Mouse (Mus musculus): ENCODE measurements around the gene Unc13d. TPM values are rescaled to one million over a fixed set of nuclear protein-coding genes. Genes with fewer than 3 reads are reported as not detected.

The Unc13d gene
- polyA plus RNA-seq, 1 experiment from 2014 or later, result 7.2 TPM

DNA sequence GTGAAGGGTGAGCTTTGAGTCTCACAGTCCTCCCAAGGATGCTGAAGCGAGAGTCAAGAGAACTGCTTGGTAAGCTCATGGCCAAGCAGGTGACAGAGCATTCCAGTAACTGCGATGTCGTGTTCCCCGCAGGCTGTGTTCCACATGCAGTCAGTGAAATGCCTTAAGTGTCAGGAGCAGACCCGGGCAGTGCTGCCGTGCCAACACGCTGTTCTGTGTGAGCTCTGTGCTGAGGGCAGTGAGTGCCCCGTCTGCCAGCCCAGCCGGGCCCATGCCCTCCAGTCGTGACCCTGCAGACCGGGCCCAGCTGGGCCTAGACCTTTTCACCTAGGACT, 18.1 kb downstream of the Unc13d start:
- H3K36me3 ChIP-seq (ENCODE audit: control insufficient read depth, insufficient read depth, low read length), result peaks cover 52% of the 10 kb centered on the region

DNA sequence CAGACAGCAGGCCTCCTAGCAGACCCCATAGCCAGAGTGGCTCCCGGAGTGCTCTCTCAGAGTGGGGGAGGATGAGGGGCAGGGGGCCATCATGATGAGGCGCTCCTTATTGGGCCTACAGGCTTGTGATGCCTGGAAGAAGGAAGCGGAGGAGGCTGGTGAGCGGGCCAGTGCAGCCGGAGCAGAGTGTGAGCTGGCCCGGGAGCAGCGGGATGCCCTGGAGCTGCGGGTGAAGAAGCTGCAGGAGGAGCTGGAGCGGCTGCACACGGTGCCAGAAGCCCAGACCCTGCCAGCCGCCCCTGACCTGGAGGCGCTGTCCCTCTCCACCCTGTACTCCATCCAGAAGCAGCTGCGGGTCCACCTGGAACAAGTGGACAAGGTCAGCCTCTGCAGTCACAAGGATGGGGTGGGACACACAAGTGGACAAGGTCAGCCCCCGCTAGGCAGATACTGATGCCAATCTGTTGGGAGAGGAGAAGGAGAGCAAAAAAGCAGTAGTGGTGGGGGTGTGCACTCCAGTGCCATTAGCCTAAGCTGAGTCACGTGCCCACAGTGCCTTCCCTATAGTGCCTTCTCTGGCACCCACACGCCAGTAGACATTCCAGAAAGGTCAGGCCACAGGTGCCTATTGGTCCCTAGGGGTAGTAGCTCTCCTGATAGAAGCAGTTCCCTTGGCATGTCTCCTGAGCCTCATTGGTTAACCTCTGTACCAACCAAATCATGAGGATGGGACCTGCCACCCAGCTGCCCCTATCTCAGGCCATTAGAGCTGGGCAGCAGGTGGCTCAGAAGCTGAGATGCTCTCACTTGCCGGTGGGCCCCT, 18.7 kb downstream of the Unc13d start:
- Histone ChIP-seq H3K36me3 (ENCODE audit: control insufficient read depth, insufficient read depth, low read length) (peaks cover 57% of the 10 kb centered on the region), H3K4me2 (ENCODE audit: low read depth, low read length) (no peak overlapping the region), H3K9ac (ENCODE audit: low read length) (no peak overlapping the region), H3K9me3 (ENCODE audit: control insufficient read depth, low read length) (no peaks in the 10 kb centered on the region), H3K4me3 (ENCODE audit: low read length) (no peak overlapping the region), H3K4me1 (replicated peaks; ENCODE audit: control insufficient read depth, insufficient read depth, low read length) (no peaks in the 10 kb centered on the region), H3K27me3 (ENCODE audit: control insufficient read depth, insufficient read depth, low read depth, low read length) (no peaks in the 10 kb centered on the region), H3K27ac (ENCODE audit: low read length) (no peak overlapping the region)
- WGBS, result 89% methylated on average over 17 of the region's 17 CpGs
- no peak for ATAC-seq (ENCODE audit: low read depth)

More for the DNA sequence above, 18.1 kb downstream of the Unc13d start:
- ATAC-seq (ENCODE audit: low read depth), result no peak
- Histone ChIP-seq H3K4me1 (replicated peaks; ENCODE audit: control insufficient read depth, insufficient read depth, low read length) (no peaks in the 10 kb centered on the region), H3K9me3 (ENCODE audit: control insufficient read depth, low read length) (no peaks in the 10 kb centered on the region), H3K4me3 (ENCODE audit: low read length) (no peak overlapping the region), H3K27me3 (ENCODE audit: control insufficient read depth, insufficient read depth, low read depth, low read length) (no peaks in the 10 kb centered on the region), H3K27ac (ENCODE audit: low read length) (no peak overlapping the region), H3K4me2 (ENCODE audit: low read depth, low read length) (no peak overlapping the region), H3K9ac (ENCODE audit: low read length) (no peak overlapping the region)
- WGBS, result 91% methylated on average over 11 of the region's 11 CpGs

DNA sequence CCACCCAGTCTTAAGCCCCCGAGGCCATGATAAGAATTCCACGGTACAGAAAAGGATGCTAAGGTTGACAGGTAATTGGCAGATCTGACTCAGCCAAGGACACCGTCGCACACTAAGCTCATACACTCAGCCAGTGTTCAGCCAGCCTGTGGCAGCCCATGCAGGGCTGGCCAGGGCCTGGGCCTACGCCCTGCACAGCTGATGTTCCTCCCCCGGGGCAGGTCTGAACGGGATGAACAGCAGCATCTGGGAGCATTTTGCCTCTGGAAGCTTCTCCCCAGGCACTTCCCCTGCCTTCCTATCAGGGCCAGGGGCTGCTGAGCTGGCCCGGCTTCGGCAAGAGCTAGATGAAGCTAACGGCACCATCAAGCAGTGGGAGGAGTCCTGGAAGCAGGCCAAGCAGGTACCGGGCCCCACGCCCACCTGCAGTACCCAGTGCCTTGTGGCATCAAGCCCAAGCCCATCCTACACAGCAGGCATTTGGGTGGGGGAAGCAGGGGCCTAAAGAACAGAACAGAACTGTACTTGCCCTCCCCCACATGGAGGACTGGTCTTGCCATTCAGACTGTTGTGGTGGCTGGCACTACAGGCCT, 19.6 kb downstream of the Unc13d start:
- no peak overlapping the region for H3K27ac ChIP-seq (ENCODE audit: low read length)
- H3K4me3 ChIP-seq (ENCODE audit: low read length), result no peak overlapping the region
- no peaks in the 10 kb centered on the region for H3K27me3 ChIP-seq (ENCODE audit: control insufficient read depth, insufficient read depth, low read depth, low read length)
- no peaks in the 10 kb centered on the region for H3K9me3 ChIP-seq (ENCODE audit: control insufficient read depth, low read length)
- no peak overlapping the region for H3K9ac ChIP-seq (ENCODE audit: low read length)
- peaks cover 62% of the 10 kb centered on the region for H3K36me3 ChIP-seq (ENCODE audit: control insufficient read depth, insufficient read depth, low read length)
- H3K4me1 ChIP-seq (replicated peaks; ENCODE audit: control insufficient read depth, insufficient read depth, low read length), result no peaks in the 10 kb centered on the region
- WGBS, result 69% methylated on average over 12 of the region's 12 CpGs
- no peak for ATAC-seq (ENCODE audit: low read depth)
- H3K4me2 ChIP-seq (ENCODE audit: low read depth, low read length), result no peak overlapping the region

DNA sequence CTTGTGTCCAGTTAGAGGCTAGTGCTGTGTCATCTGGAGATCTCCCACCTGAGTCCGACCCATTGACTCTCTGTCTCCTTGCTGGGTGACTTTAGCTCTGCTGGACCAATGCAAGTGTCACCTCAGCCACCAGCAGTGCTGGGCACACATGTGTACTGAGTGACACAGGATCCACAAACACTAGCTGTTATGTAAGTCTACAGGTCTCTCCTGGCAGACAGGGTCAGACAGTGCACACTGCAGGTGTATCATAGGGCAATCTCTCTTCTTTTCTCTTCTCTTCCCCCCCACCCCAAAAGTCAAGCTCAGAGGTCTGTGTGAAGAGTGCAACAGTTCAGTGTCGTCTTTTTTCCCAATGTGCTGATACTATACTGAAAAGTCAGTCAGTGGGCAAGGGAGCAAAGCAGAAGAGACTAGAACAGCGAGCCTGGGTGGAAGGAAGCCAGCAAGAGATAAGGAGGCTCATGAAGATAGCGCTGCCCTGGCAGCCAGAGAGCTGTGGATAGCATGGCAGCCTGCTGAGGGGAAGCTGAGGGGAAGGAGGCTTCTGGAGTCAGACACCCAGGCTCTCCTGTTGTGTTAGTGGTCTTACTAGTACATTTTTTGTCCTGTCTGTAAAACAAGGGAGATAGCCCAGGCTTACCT, 20.4 kb downstream of the Unc13d start:
- peaks cover 61% of the 10 kb centered on the region for H3K36me3 ChIP-seq (ENCODE audit: control insufficient read depth, insufficient read depth, low read length)
- 69% methylated on average over 4 of the region's 4 CpGs for WGBS
- H3K9me3 ChIP-seq (ENCODE audit: control insufficient read depth, low read length), result no peaks in the 10 kb centered on the region
- no peak overlapping the region for H3K4me2 ChIP-seq (ENCODE audit: low read depth, low read length)
- H3K27ac ChIP-seq (ENCODE audit: low read length), result no peak overlapping the region
- ATAC-seq (ENCODE audit: low read depth), result no peak
- no peak overlapping the region for H3K4me3 ChIP-seq (ENCODE audit: low read length)
- H3K9ac ChIP-seq (ENCODE audit: low read length), result no peak overlapping the region
- no peaks in the 10 kb centered on the region for H3K27me3 ChIP-seq (ENCODE audit: control insufficient read depth, insufficient read depth, low read depth, low read length)
- H3K4me1 ChIP-seq (replicated peaks; ENCODE audit: control insufficient read depth, insufficient read depth, low read length), result no peaks in the 10 kb centered on the region

DNA sequence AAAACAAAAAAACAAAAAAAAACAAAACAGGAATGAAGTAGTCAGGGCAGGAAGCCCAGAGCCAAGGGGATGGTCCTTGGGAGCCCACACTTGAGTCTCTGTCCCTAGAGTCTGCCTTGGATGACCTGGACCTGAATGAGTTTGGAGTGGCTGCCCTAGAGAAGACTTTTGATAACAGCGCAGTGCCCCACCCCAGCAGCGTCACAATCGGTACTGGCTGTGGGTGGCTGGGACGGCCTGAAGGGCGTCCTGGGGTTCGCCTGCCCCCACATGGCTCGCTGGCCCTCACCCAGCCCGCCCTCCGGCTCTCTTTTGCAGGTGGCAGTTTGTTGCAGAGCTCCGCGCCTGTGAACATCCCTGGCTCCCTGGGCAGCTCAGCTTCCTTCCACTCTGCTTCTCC, 21.9 kb downstream of the Unc13d start:
- no peak overlapping the region for H3K27ac ChIP-seq (ENCODE audit: low read length)
- WGBS, result 88% methylated on average over 11 of the region's 11 CpGs

DNA sequence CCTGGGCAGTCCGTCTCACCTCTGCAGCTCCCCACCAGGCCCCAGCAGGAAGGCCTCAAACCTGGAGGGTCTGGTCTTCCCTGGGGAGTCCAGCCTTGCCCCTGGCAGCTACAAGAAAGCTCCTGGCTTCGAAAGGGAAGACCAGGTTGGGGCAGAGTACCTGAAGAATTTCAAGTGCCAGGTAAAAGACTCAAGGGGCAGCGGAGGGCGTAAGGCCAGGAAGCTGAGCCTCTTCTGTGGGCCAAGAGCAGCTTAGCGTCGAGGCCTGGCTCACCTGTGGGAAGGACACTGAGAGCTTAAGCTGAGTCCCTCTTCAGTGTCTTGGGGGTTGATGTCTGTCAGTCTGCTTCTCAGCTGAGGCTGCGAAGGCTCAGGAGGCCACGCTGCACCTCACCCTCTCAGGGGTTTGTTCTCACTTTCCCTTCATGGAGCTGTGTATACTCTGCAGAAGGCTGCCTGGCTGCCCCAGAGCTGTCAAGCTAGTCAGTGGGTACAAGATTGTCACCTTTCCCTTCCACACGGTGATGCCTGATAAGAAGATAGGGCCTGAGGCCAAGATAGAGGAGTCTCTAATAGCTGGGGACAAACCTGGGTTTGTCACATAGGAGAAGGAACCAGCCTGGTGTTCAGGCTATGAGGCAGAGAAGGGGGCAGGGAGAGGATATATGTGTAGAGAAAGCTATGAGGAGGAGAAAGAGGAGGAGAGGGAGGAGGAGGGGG, 24.1 kb downstream of the Unc13d start:
- Histone ChIP-seq H3K27ac (ENCODE audit: low read length) (0 out of 2 replicates have a peak overlapping the region, but pooled peaks have one; percentile 0), H3K36me3 (ENCODE audit: control insufficient read depth, insufficient read depth, low read length) (peaks cover 70% of the 10 kb centered on the region)

More for the DNA sequence above, 21.9 kb downstream of the Unc13d start:
- ATAC-seq (ENCODE audit: low read depth), result no peak
- Histone ChIP-seq H3K9ac (ENCODE audit: low read length) (no peak overlapping the region), H3K36me3 (ENCODE audit: control insufficient read depth, insufficient read depth, low read length) (peaks cover 65% of the 10 kb centered on the region), H3K9me3 (ENCODE audit: control insufficient read depth, low read length) (no peaks in the 10 kb centered on the region), H3K4me2 (ENCODE audit: low read depth, low read length) (no peak overlapping the region), H3K27me3 (ENCODE audit: control insufficient read depth, insufficient read depth, low read depth, low read length) (no peaks in the 10 kb centered on the region), H3K4me3 (ENCODE audit: low read length) (no peak overlapping the region), H3K4me1 (replicated peaks; ENCODE audit: control insufficient read depth, insufficient read depth, low read length) (no peaks in the 10 kb centered on the region)

DNA sequence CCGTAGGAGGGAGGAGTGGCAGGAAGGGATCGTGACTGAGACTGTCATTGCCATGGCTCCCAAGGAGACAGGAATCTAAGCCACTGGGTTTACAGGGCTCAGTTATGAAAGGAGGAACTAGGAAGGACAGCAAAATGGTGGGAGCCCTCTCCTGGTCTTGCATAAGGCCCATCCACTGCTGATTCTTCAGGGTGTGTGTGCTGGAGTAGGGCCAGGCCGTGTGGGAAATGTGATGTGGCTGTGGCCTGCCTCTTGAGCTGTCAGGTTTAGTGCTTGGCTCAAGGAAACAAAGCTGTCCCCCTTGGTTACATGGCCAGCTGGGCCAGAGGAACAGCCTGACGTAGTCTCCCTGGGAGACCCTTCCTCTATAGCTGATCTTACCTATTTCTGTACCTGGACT, 27.6 kb downstream of the Unc13d start:
- H3K27me3 ChIP-seq (ENCODE audit: control insufficient read depth, insufficient read depth, low read depth, low read length), result no peaks in the 10 kb centered on the region
- ATAC-seq (ENCODE audit: low read depth), result no peak
- H3K27ac ChIP-seq (ENCODE audit: low read length), result no peak overlapping the region
- peaks cover 64% of the 10 kb centered on the region for H3K36me3 ChIP-seq (ENCODE audit: control insufficient read depth, insufficient read depth, low read length)
- peaks cover 5% of the 10 kb centered on the region for H3K9me3 ChIP-seq (ENCODE audit: control insufficient read depth, low read length)
- H3K9ac ChIP-seq (ENCODE audit: low read length), result no peak overlapping the region
- WGBS, result 82% methylated on average over 4 of the region's 4 CpGs
- no peak overlapping the region for H3K4me3 ChIP-seq (ENCODE audit: low read length)
- no peaks in the 10 kb centered on the region for H3K4me1 ChIP-seq (replicated peaks; ENCODE audit: control insufficient read depth, insufficient read depth, low read length)
- H3K4me2 ChIP-seq (ENCODE audit: low read depth, low read length), result no peak overlapping the region

More for the DNA sequence above, 24.1 kb downstream of the Unc13d start:
- Histone ChIP-seq H3K4me2 (ENCODE audit: low read depth, low read length) (no peak overlapping the region), H3K9ac (ENCODE audit: low read length) (no peak overlapping the region), H3K27me3 (ENCODE audit: control insufficient read depth, insufficient read depth, low read depth, low read length) (no peaks in the 10 kb centered on the region), H3K4me3 (ENCODE audit: low read length) (no peak overlapping the region), H3K9me3 (ENCODE audit: control insufficient read depth, low read length) (peaks cover 5% of the 10 kb centered on the region), H3K4me1 (replicated peaks; ENCODE audit: control insufficient read depth, insufficient read depth, low read length) (no peaks in the 10 kb centered on the region)
- ATAC-seq (ENCODE audit: low read depth), result peak; percentile 18; the same call in 1 of the 2 replicates
- 73% methylated on average over 9 of the region's 9 CpGs for WGBS

DNA sequence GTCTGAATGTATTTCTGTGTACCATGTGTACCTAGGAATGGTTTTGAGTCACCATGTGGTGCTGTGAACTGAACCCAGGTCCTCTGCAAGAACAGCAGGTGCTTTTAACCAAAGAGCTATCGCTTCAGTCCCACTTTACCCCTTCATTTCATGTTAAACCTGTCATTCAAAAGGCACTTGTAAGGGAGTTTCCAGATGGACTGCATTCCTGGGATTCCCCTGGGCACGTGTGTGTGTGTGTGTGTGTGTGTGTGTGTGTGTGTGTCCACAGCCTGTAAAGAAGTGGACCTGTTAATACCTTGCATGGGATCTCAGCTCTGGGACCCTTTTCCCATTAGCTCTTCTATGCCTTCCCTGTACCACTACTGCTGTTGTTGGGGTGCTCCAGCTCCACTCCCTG, 28.2 kb downstream of the Unc13d start:
- H3K9ac ChIP-seq (ENCODE audit: low read length), result no peak overlapping the region
- no peak overlapping the region for H3K4me3 ChIP-seq (ENCODE audit: low read length)
- ATAC-seq (ENCODE audit: low read depth), result no peak
- no peak overlapping the region for H3K4me2 ChIP-seq (ENCODE audit: low read depth, low read length)
- peaks cover 59% of the 10 kb centered on the region for H3K36me3 ChIP-seq (ENCODE audit: control insufficient read depth, insufficient read depth, low read length)
- H3K27me3 ChIP-seq (ENCODE audit: control insufficient read depth, insufficient read depth, low read depth, low read length), result no peaks in the 10 kb centered on the region
- peaks cover 5% of the 10 kb centered on the region for H3K9me3 ChIP-seq (ENCODE audit: control insufficient read depth, low read length)
- no peak overlapping the region for H3K27ac ChIP-seq (ENCODE audit: low read length)
- WGBS, result 64% methylated on average over 2 of the region's 2 CpGs
- H3K4me1 ChIP-seq (replicated peaks; ENCODE audit: control insufficient read depth, insufficient read depth, low read length), result no peaks in the 10 kb centered on the region

DNA sequence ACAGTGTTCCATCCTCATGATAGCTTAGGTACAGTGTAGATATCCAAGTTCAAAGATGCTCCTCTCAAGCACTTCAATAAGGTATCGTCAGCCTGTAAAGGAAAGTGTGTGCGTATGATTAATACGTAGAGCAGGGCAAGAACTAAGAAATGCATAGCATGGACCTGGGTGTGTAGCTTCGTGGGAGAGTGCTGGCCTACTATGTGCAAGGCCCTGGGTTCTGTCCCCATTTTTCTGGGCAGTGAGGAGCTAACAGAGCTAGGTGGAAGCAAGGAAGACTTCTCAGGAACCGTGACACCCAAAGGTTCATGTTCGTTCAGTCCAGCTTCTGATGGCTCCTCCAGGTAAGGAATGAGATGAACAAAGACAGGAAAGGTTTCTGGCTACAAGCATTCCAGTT, 32.6 kb downstream of the Unc13d start:
- no peak overlapping the region for H3K27ac ChIP-seq (ENCODE audit: low read length)
- peaks cover 39% of the 10 kb centered on the region for H3K36me3 ChIP-seq (ENCODE audit: control insufficient read depth, insufficient read depth, low read length)
- no peak overlapping the region for H3K9ac ChIP-seq (ENCODE audit: low read length)
- H3K4me1 ChIP-seq (replicated peaks; ENCODE audit: control insufficient read depth, insufficient read depth, low read length), result no peaks in the 10 kb centered on the region
- no peaks in the 10 kb centered on the region for H3K27me3 ChIP-seq (ENCODE audit: control insufficient read depth, insufficient read depth, low read depth, low read length)
- no peak for ATAC-seq (ENCODE audit: low read depth)
- WGBS, result 92% methylated on average over 6 of the region's 6 CpGs
- peaks cover 7% of the 10 kb centered on the region for H3K9me3 ChIP-seq (ENCODE audit: control insufficient read depth, low read length)
- H3K4me3 ChIP-seq (ENCODE audit: low read length), result no peak overlapping the region
- H3K4me2 ChIP-seq (ENCODE audit: low read depth, low read length), result no peak overlapping the region

Data from lung, embryonic 16.5 days (tissue).